ENCODE assay signal across 7 mouse cellular contexts in genomic region chr17:27797341-27797872, GRCm38 (mm10). TPM values are rescaled to one million over a fixed set of nuclear protein-coding genes. Genes with fewer than 3 reads are reported as not detected.
DNase-seq lines count a peak whose midpoint lies in the region; ATAC-seq lines count a peak whose summit lies in the region.

No protein-coding gene starts in this region.

- 0 out of 2 replicates have a peak, but pooled peaks cover 5% of the 10 kb centered on the region for H3K36me3 ChIP-seq in intestine, embryonic 16.5 days (ENCODE audit: control insufficient read depth, insufficient read depth, low read length)
- no peaks in the 10 kb centered on the region for H3K36me3 ChIP-seq in liver, embryonic 11.5 days (ENCODE audit: control insufficient read depth, insufficient read depth, low read length)
- H3K36me3 ChIP-seq in neural tube, embryonic 11.5 days (ENCODE audit: control insufficient read depth, insufficient read depth, low read length): no peaks in the 10 kb centered on the region; the same call in 1 of the 2 replicates

- peak overlapping the region; percentile 44 for H3K9ac ChIP-seq in intestine, embryonic 16.5 days (ENCODE audit: low read depth, low read length)
- no peak overlapping the region for H3K9ac ChIP-seq in liver, embryonic 11.5 days (ENCODE audit: low read depth, low read length)
- H3K9ac ChIP-seq in neural tube, embryonic 11.5 days (ENCODE audit: low read length): peak overlapping the region; percentile 45

- WGBS in intestine, embryonic 16.5 days: 24% methylated on average over 11 of the region's 11 CpGs
- WGBS in liver, embryonic 11.5 days: 44% methylated on average over 11 of the region's 11 CpGs
- WGBS in neural tube, embryonic 11.5 days: 29% methylated on average over 11 of the region's 11 CpGs

- DNase-seq in adrenal gland, postnatal 14 days: peak; percentile 70
- peak; percentile 44 to 55 for DNase-seq in cerebellum, postnatal 25 days
- peak; percentile 57 for DNase-seq in gastrocnemius, postnatal 14 days
- DNase-seq in liver, embryonic 11.5 days (ENCODE audit: low spot score): no peak
- peak; percentile 61 for DNase-seq in neural tube, embryonic 11.5 days (ENCODE audit: low spot score)

- peak; percentile 72 for ATAC-seq in intestine, embryonic 16.5 days
- ATAC-seq in liver, embryonic 11.5 days (replicated peaks; ENCODE audit: low FRiP score): no peak
- 0 out of 2 replicates have a peak, but pooled peaks have one; percentile 55 for ATAC-seq in neural tube, embryonic 11.5 days (ENCODE audit: insufficient read depth, low FRiP score, low TSS enrichment)
- no peak for ATAC-seq in megakaryocyte, adult 5-6 weeks (ENCODE audit: poor library complexity, severe bottlenecking)

- H3K4me3 ChIP-seq in intestine, embryonic 16.5 days (ENCODE audit: low read length): peak overlapping the region; percentile 34
- no peak overlapping the region for H3K4me3 ChIP-seq in liver, embryonic 11.5 days (ENCODE audit: low read depth, low read length)
- no peak overlapping the region for H3K4me3 ChIP-seq in neural tube, embryonic 11.5 days (ENCODE audit: low read depth, low read length)

- peak overlapping the region; percentile 41 for H3K4me2 ChIP-seq in intestine, embryonic 16.5 days (ENCODE audit: low read depth, low read length)
- H3K4me2 ChIP-seq in liver, embryonic 11.5 days: peak overlapping the region; percentile 28; the same call in 1 of the 2 replicates
- H3K4me2 ChIP-seq in neural tube, embryonic 11.5 days (ENCODE audit: low read depth): peak overlapping the region; percentile 22; the same call in 1 of the 2 replicates

- no peaks in the 10 kb centered on the region for H3K9me3 ChIP-seq in intestine, embryonic 16.5 days (ENCODE audit: control insufficient read depth, low read length)
- no peaks in the 10 kb centered on the region for H3K9me3 ChIP-seq in liver, embryonic 11.5 days (ENCODE audit: control insufficient read depth, low read length)
- no peaks in the 10 kb centered on the region for H3K9me3 ChIP-seq in neural tube, embryonic 11.5 days (ENCODE audit: control insufficient read depth, low read length)

- H3K27me3 ChIP-seq in intestine, embryonic 16.5 days (replicated peaks; ENCODE audit: control insufficient read depth, insufficient read depth, low read length): no peaks in the 10 kb centered on the region
- no peaks in the 10 kb centered on the region for H3K27me3 ChIP-seq in liver, embryonic 11.5 days (replicated peaks; ENCODE audit: control insufficient read depth, insufficient read depth, low read length)
- H3K27me3 ChIP-seq in neural tube, embryonic 11.5 days (ENCODE audit: control insufficient read depth, insufficient read depth, low read length): no peaks in the 10 kb centered on the region

- H3K27ac ChIP-seq in intestine, embryonic 16.5 days (ENCODE audit: low read length): peak overlapping the region; percentile 96
- H3K27ac ChIP-seq in liver, embryonic 11.5 days (ENCODE audit: low read depth, low read length): peak overlapping the region; percentile 0; the same call in 1 of the 2 replicates
- peak overlapping the region; percentile 89 for H3K27ac ChIP-seq in neural tube, embryonic 11.5 days (ENCODE audit: low read depth, low read length)

- intact Hi-C loops in gastrocnemius, postnatal 14 days (cut with DNase I; ENCODE audit: low total_unique reads): no loop called here

- peaks cover 51% of the 10 kb centered on the region for H3K4me1 ChIP-seq in intestine, embryonic 16.5 days (ENCODE audit: control insufficient read depth, insufficient read depth, low read length)
- H3K4me1 ChIP-seq in liver, embryonic 11.5 days (replicated peaks; ENCODE audit: control insufficient read depth, insufficient read depth, low read length): peaks cover 42% of the 10 kb centered on the region
- peaks cover 14% of the 10 kb centered on the region for H3K4me1 ChIP-seq in neural tube, embryonic 11.5 days (ENCODE audit: control insufficient read depth, insufficient read depth, low read length)

RNA-seq across cellular contexts. Expression of gene D17Wsu92e, which starts 23.0 kb away (rescaled TPM):
- total RNA-seq in adrenal gland, postnatal 14 days (2021): 142 and 151 TPM in 2 replicates
- total RNA-seq in gastrocnemius, postnatal 14 days (2021): 10 to 100 TPM; 79.7 to 85.1 TPM
- polyA plus RNA-seq in intestine, embryonic 16.5 days (2015; fragmentation: Nextera tagmentation; extraction: Ambion mirVana): 14.7 and 20.8 TPM in 2 replicates
- polyA plus RNA-seq in liver, embryonic 11.5 days (2014; fragmentation: Nextera tagmentation; extraction: Ambion mirVana): 19.2 and 22.7 TPM in 2 replicates
- 12.6 and 14.1 TPM in 2 replicates for polyA plus RNA-seq in neural tube, embryonic 11.5 days (2014; fragmentation: Nextera tagmentation; extraction: Ambion mirVana)
- 40.4 and 43.6 TPM in 2 replicates for total RNA-seq in megakaryocyte, adult 5-6 weeks (2015)
- 60.4 and 72.7 TPM in 2 replicates for total RNA-seq in megakaryocyte, adult 5-6 weeks (2017)

RNA-seq across cellular contexts. Expression of gene Snrpc, which starts 40.5 kb away (rescaled TPM):
- total RNA-seq in adrenal gland, postnatal 14 days (2021): 93.1 and 94.6 TPM in 2 replicates
- 10 to 100 TPM; 79.1 to 81.2 TPM for total RNA-seq in gastrocnemius, postnatal 14 days (2021)
- polyA plus RNA-seq in intestine, embryonic 16.5 days (2015; fragmentation: Nextera tagmentation; extraction: Ambion mirVana): 218 and 242 TPM in 2 replicates
- polyA plus RNA-seq in liver, embryonic 11.5 days (2014; fragmentation: Nextera tagmentation; extraction: Ambion mirVana): 305 and 315 TPM in 2 replicates
- polyA plus RNA-seq in neural tube, embryonic 11.5 days (2014; fragmentation: Nextera tagmentation; extraction: Ambion mirVana): 350 and 368 TPM in 2 replicates
- 109 and 136 TPM in 2 replicates for total RNA-seq in megakaryocyte, adult 5-6 weeks (2015)
- total RNA-seq in megakaryocyte, adult 5-6 weeks (2017): 97.1 and 98.6 TPM in 2 replicates

RNA-seq across cellular contexts. Expression of gene Uhrf1bp1, which starts 58.8 kb away (rescaled TPM):
- 24.4 and 29.9 TPM in 2 replicates for total RNA-seq in adrenal gland, postnatal 14 days (2021)
- total RNA-seq in gastrocnemius, postnatal 14 days (2021): 10 to 100 TPM; 15.8 to 16.6 TPM
- 2.3 and 2.9 TPM in 2 replicates for polyA plus RNA-seq in intestine, embryonic 16.5 days (2015; fragmentation: Nextera tagmentation; extraction: Ambion mirVana)
- polyA plus RNA-seq in liver, embryonic 11.5 days (2014; fragmentation: Nextera tagmentation; extraction: Ambion mirVana): 9.2 and 9.4 TPM in 2 replicates
- polyA plus RNA-seq in neural tube, embryonic 11.5 days (2014; fragmentation: Nextera tagmentation; extraction: Ambion mirVana): 7.6 and 7.8 TPM in 2 replicates
- total RNA-seq in megakaryocyte, adult 5-6 weeks (2015): 2.6 and 3.5 TPM in 2 replicates
- total RNA-seq in megakaryocyte, adult 5-6 weeks (2017): 3.0 and 3.1 TPM in 2 replicates

Comparison
In these comparisons a context has a peak if more than half of its experiments do, and no peak if none do; other contexts are left out.
1. ATAC-seq: peak in intestine, embryonic 16.5 days (single experiment) and neural tube, embryonic 11.5 days (single experiment); none in liver, embryonic 11.5 days (single experiment) and megakaryocyte, adult 5-6 weeks (single experiment).
2. H3K27ac ChIP-seq: peak in every context shown above with its lines; median percentile 96 in intestine, embryonic 16.5 days; 89 in neural tube, embryonic 11.5 days; 0 in liver, embryonic 11.5 days.
3. Peak in every context shown above with its lines, with median percentiles within 50 percentile points of each other: H3K4me2 ChIP-seq.